Mouse (Mus musculus) midbrain, embryonic 13.5 days (tissue): ENCODE results near the gene Fam50b. TPM values are rescaled to one million over a fixed set of nuclear protein-coding genes. Genes with fewer than 3 reads are reported as not detected.

ENCODE experiments used
- ATAC-seq: fragments of 200-750 bp; cut with Nextera tagmentation; 2 replicates; pipeline ENCODE4 v1.8.0; 2017; ENCODE audit warnings: mild to moderate bottlenecking, moderate TSS enrichment, moderate library complexity
- H3K27ac ChIP-seq: fragments of 300-500 bp; sonication (generic); 2 replicates; pipeline ENCODE4 v1.5.1; 2015; ENCODE audit warnings: inconsistent platforms, mild to moderate bottlenecking, moderate library complexity
- H3K27me3 ChIP-seq: fragments of 300-500 bp; sonication (generic); 2 replicates; pipeline ENCODE4 v1.6.1; 2015; ENCODE audit warnings: mild to moderate bottlenecking, inconsistent platforms
- H3K36me3 ChIP-seq: fragments of 300-500 bp; sonication (generic); 2 replicates; pipeline ENCODE4 v1.6.1; 2015; ENCODE audit warnings: mild to moderate bottlenecking, inconsistent platforms
- H3K4me1 ChIP-seq: fragments of 300-500 bp; sonication (generic); replicated peaks from 2 replicates; pipeline ENCODE4 v1.6.1; 2015; ENCODE audit warnings: inconsistent platforms
- H3K4me2 ChIP-seq: fragments of 300-500 bp; sonication (generic); replicated peaks from 2 replicates; pipeline ENCODE4 v1.6.1; 2015; ENCODE audit warnings: moderate library complexity, mild to moderate bottlenecking, inconsistent platforms
- H3K4me3 ChIP-seq: fragments of 300-500 bp; sonication (generic); replicated peaks from 2 replicates; pipeline ENCODE4 v1.5.1; 2015; ENCODE audit warnings: mild to moderate bottlenecking, inconsistent platforms
- H3K9ac ChIP-seq: fragments of 300-500 bp; sonication (generic); replicated peaks from 2 replicates; pipeline ENCODE4 v1.6.1; 2015; ENCODE audit warnings: mild to moderate bottlenecking, inconsistent platforms
- H3K9me3 ChIP-seq: fragments of 300-500 bp; sonication (generic); 2 replicates; pipeline ENCODE4 v1.6.1; 2016; ENCODE audit warnings: mild to moderate bottlenecking, inconsistent platforms
- WGBS: fragments of 180-500 bp; shearing (Covaris S2); methylation state at CpG from one replicate; pipeline ENCODE4 v1.1.7; 2015; 5-methylcytosine and 5-hydroxymethylcytosine counted together
- polyA plus RNA-seq: library from polyadenylated mRNA; unstranded; fragments of >200 nt; fragmentation: Nextera tagmentation; extraction: Ambion mirVana; gene quantifications from 2 replicates; pipeline ENCODE4 v1.2.1, GENCODE M21; 2015

Gene Fam50b
- polyA plus RNA-seq, 1 experiment from 2014 or later: not detected

DNA sequence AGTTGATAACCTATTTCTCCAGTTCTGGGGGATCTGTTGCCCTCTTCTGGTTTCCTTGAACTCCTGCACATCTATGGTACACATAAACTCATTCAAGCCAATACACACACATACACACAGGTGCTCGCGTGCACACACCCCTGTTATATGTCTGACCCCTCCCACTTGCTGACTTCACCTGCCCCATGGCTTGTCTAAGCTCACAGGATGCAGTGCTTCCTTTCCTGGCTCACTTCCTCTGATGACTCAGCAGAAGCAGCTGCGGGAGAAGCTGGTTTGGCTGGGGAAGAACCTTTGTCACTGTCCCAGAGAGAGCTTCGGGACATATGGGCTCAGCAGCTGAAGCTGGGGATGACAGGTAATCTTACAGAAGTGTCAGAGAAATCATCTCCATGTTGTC is 23.2 kb upstream of the Fam50b start:
- Histone ChIP-seq H3K27me3 (no peaks in the 10 kb centered on the region), H3K4me1 (peaks cover 14% of the 10 kb centered on the region), H3K9ac (no peak overlapping the region), H3K4me2 (no peak overlapping the region), H3K27ac (no peak overlapping the region), H3K4me3 (no peak overlapping the region), H3K9me3 (no peaks in the 10 kb centered on the region), H3K36me3 (no peaks in the 10 kb centered on the region)
- no peak for ATAC-seq
- 93% methylated on average over 4 of the region's 4 CpGs for WGBS

DNA sequence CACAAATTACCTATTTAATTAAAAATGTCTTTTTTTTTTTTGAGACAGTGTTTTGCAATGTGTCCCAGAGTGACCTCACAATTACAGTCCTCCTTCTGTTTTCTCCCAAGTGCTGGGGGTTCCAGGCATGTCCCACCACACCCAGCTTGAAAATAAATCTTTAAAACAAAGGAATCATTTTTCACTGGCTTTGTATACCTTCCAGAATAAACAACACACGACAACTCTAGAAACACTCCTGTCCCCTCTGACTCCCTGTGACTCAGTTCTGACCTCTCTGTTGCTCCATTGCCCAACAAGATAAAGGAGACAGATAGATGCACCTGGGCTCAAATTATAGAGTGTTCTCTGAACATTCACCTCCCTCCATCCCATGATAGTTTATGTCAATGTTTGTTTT is 21.8 kb upstream of the Fam50b start:
- Histone ChIP-seq H3K36me3 (no peaks in the 10 kb centered on the region), H3K4me3 (no peak overlapping the region), H3K27me3 (no peaks in the 10 kb centered on the region), H3K4me2 (no peak overlapping the region), H3K9me3 (no peaks in the 10 kb centered on the region), H3K9ac (no peak overlapping the region), H3K27ac (no peak overlapping the region), H3K4me1 (peaks cover 17% of the 10 kb centered on the region)
- 78% methylated on average over 1 of the region's 1 CpGs for WGBS
- no peak for ATAC-seq

DNA sequence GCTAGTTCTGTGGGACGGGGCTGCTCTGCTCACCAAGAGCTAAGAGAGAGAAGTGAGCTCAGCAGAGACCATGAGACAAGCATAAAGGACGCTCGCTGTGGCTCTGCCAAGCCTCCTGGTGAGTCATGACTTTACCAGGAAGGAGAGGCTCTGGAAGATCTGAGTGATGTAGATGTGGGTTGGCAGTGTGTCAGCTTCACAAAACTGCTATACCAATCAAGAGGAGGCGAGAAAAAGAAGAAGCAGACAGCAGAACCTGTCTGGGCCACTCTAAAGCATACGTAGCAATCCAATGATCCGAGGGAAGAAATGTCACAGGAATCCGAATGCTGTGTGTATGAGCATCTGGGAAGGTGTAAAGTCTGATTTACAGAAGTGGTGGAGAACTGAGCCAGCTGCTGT is 19.2 kb upstream of the Fam50b start:
- H3K27me3 ChIP-seq: no peaks in the 10 kb centered on the region

DNA sequence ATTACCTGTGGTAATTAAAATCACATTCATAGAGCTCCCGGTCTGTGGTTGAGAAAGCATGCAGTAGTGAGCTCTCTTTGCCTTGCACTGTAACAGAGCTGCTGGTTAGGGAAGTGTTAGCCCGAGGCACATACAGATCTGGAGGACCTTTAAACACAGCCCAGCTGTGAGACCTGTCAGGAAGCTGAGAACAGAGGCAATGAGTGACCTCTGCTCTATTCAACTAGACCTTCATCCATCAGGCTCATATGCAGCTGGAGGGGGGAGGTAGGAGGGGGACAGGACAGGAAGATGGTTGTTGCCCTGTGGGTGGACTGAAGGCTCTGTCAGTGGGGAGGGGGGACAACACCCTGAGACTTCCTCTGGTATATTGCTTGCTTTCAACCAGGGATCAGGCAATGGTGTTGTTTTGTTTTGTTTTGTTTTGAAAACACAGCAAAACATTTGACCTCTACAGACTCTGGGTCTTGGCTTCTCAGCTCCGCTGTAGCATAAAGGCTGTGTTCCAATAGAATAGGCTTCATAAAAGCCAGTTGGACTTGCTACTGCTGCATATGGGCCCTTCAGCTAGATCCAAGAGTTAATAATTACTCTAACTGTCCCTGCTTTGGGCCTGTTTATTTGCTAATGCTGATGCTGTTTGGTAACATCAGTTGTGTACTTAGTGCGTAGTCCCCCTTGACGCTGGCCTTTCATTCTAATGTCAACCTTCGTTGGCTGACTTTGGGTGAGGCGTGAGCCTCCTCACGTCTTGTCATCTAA is 9.6 kb upstream of the Fam50b start:
- Histone ChIP-seq H3K4me3 (no peak overlapping the region), H3K27me3 (no peaks in the 10 kb centered on the region), H3K9me3 (no peaks in the 10 kb centered on the region), H3K27ac (no peak overlapping the region), H3K4me1 (peaks cover 8% of the 10 kb centered on the region; the same call in 1 of the 2 replicates), H3K36me3 (no peaks in the 10 kb centered on the region), H3K9ac (no peak overlapping the region), H3K4me2 (no peak overlapping the region)
- 80% methylated on average over 8 of the region's 8 CpGs for WGBS
- ATAC-seq: no peak

More for the DNA sequence above, 19.2 kb upstream of the Fam50b start:
- Histone ChIP-seq H3K27ac (no peak overlapping the region), H3K36me3 (no peaks in the 10 kb centered on the region), H3K4me1 (peaks cover 17% of the 10 kb centered on the region), H3K9ac (no peak overlapping the region), H3K9me3 (no peaks in the 10 kb centered on the region), H3K4me2 (no peak overlapping the region), H3K4me3 (no peak overlapping the region)
- WGBS: 41% methylated on average over 7 of the region's 7 CpGs
- ATAC-seq: 0 out of 2 replicates have a peak, but pooled peaks have one; percentile 14

DNA sequence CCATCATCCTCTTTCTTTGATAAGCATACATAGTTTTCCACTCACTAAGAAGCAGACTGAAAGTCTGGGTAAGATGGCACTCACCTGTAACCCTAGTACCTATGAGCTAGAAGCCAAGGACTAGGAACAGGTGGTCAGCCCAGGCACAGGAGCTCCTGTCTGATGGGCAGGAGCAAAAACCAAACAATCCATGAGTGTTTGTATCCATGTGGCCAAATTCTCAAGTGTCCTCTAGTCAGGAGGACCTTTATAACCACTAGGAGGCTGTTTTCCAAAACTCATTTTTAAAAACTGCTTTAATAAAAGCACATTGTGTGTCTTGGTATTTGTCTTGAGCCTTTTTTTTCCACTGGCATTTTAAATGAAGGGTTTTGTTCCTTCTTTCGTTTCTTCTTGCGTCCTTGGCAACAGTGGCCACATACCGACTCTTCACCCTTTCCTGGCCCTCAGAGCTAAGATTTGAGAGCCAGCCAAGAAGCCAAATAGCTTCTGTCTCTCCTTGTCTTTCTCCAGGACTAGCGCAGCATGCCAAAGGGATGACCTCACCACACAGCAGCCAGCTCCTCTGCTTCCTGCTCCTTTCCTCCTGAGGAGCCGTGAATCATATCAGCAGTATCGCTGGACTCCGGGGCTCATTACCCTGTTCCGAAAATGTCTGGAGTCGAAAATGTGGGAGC is 8.7 kb upstream of the Fam50b start:
- Histone ChIP-seq H3K4me3 (no peak overlapping the region), H3K4me2 (no peak overlapping the region), H3K9me3 (no peaks in the 10 kb centered on the region; the same call in 1 of the 2 replicates), H3K27ac (no peak overlapping the region), H3K9ac (no peak overlapping the region), H3K27me3 (no peaks in the 10 kb centered on the region), H3K4me1 (peaks cover 8% of the 10 kb centered on the region; the same call in 1 of the 2 replicates), H3K36me3 (no peaks in the 10 kb centered on the region)
- 56% methylated on average over 9 of the region's 9 CpGs for WGBS
- peak; percentile 27; the same call in 1 of the 2 replicates for ATAC-seq

DNA sequence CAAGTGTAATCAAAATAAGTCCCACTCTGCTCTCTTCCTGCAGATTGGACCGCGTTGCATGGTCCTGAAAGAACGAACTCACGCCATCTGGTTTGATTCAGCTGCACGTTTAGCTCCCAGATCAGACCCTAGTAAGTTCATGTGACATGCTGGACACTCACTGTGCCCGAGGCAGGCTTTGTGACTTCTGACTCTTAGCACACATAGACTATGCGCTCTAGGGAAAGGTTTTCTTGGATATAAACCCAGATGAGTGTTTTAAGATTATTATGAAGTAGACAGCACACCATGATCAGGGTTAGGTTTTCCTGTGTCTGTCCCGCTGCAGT is 8.2 kb upstream of the Fam50b start:
- peaks cover 8% of the 10 kb centered on the region; the same call in 1 of the 2 replicates for H3K4me1 ChIP-seq
- no peaks in the 10 kb centered on the region; the same call in 1 of the 2 replicates for H3K9me3 ChIP-seq
- no peak overlapping the region for H3K4me2 ChIP-seq
- H3K4me3 ChIP-seq: no peak overlapping the region
- H3K27ac ChIP-seq: no peak overlapping the region
- H3K27me3 ChIP-seq: no peaks in the 10 kb centered on the region
- no peak for ATAC-seq
- 81% methylated on average over 8 of the region's 8 CpGs for WGBS
- H3K36me3 ChIP-seq: no peaks in the 10 kb centered on the region
- no peak overlapping the region for H3K9ac ChIP-seq

DNA sequence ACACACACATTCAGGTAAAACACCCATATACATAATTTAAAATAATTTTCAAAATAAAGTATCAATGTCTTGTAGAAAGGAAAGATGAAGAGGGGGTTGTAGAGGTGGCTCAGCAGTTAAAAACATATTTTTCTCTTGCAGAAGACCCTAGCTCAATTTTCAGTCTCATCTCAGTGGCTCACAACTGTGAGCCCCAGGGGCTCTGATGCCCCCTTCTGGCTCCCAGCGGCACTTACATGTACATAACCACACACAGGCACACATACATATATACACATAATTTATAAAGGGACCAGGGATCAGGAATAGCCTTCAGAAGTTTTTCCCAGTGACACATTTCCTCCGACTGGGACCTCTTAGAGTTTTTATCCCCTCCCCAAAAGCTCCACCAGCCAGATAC is 7.6 kb upstream of the Fam50b start:
- no peak overlapping the region for H3K4me2 ChIP-seq
- H3K36me3 ChIP-seq: no peaks in the 10 kb centered on the region
- no peak overlapping the region for H3K27ac ChIP-seq
- no peaks in the 10 kb centered on the region; the same call in 1 of the 2 replicates for H3K9me3 ChIP-seq
- H3K4me3 ChIP-seq: no peak overlapping the region
- ATAC-seq: no peak
- H3K4me1 ChIP-seq: peaks cover 8% of the 10 kb centered on the region; the same call in 1 of the 2 replicates
- H3K9ac ChIP-seq: no peak overlapping the region
- no peaks in the 10 kb centered on the region for H3K27me3 ChIP-seq
- WGBS: 93% methylated on average over 2 of the region's 2 CpGs

DNA sequence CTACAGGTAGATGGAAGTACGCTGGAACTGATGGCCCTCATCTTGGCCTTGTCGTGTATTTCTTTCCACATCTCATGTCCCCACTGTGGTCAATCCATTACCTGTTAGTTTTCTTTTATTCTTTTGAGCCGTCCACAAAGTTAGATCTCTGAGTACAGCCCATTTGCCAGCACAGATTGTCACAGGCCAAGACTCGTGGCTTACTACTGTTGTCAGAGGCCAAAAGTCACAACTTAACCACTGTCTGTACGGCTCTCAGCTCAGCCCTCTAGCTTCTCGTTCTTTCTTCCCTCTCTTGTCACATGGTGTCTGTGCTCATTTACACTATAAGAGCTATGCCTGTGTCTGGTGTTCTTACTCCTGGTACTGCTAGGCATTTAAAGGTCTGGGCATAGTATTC is 3.1 kb upstream of the Fam50b start:
- Histone ChIP-seq H3K27me3 (no peaks in the 10 kb centered on the region; the same call in 1 of the 2 replicates), H3K9me3 (no peaks in the 10 kb centered on the region; the same call in 1 of the 2 replicates), H3K9ac (no peak overlapping the region), H3K4me2 (no peak overlapping the region), H3K27ac (no peak overlapping the region), H3K4me3 (no peak overlapping the region), H3K36me3 (no peaks in the 10 kb centered on the region), H3K4me1 (no peaks in the 10 kb centered on the region)
- WGBS: 88% methylated on average over 6 of the region's 6 CpGs
- ATAC-seq: no peak

DNA sequence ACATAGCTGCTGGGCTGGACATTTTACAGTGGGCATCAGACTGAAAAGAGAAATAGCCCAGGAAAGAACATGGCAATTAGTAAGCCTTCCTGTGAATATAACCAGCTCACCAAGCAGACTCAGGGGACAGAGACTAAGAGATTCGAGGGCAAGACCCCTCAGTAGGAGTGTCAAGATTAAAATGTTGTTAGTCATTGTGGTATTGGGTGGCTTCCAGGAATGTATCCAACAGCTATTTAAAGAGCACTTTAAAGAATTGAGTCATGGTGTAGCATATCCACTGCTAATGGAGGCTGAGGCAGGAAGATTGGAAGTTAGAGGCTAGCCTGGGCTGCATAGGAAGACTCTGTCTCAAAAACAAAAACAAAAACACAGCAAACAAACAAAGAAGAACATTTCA is 870 bp upstream of the Fam50b start:
- Histone ChIP-seq H3K4me3 (no peak overlapping the region), H3K36me3 (no peaks in the 10 kb centered on the region), H3K9ac (no peak overlapping the region), H3K27ac (no peak overlapping the region), H3K4me2 (no peak overlapping the region), H3K9me3 (no peaks in the 10 kb centered on the region; the same call in 1 of the 2 replicates), H3K27me3 (no peaks in the 10 kb centered on the region; the same call in 1 of the 2 replicates), H3K4me1 (no peaks in the 10 kb centered on the region)
- 80% methylated on average over 1 of the region's 1 CpGs for WGBS
- ATAC-seq: no peak

DNA sequence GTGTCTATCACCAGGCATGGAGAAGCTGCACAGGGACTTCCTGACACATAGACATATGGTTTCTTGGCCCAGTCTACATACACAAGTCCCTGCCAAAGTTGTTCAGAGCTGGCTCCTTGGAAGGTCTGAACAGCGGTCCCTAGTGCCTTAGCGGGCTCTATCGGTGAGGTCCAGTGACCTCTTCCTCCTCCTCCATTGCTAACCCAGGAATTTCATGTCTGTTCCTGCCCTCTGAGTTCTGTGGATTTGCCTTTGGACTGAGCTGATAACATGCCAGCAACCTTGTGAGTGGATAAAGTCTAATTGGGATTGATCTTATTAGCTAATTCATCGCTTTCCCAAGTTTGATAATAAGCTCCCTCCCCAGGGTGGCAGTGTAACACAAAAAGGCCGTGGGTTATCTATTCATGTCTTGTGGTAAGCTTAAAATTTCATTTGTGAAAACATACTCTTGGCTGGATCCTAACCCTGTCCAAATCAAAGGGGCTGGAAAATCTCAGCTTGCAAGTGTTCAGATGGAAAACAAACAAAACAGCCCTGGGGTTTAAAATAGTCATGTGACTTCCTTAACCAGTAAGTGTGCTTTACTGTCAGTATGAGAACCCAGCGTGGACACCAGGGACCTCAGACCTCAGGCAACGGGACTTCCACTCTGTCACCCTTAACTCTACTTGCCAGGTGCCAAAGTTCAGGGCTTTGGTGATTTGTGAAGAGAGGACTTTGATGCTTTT is 3.5 kb downstream of the Fam50b start:
- no peak for ATAC-seq
- Histone ChIP-seq H3K4me1 (no peaks in the 10 kb centered on the region), H3K27me3 (no peaks in the 10 kb centered on the region; the same call in 1 of the 2 replicates), H3K4me3 (no peak overlapping the region), H3K36me3 (no peaks in the 10 kb centered on the region), H3K9ac (no peak overlapping the region), H3K27ac (no peak overlapping the region), H3K4me2 (no peak overlapping the region), H3K9me3 (no peaks in the 10 kb centered on the region)
- WGBS: 64% methylated on average over 7 of the region's 7 CpGs

DNA sequence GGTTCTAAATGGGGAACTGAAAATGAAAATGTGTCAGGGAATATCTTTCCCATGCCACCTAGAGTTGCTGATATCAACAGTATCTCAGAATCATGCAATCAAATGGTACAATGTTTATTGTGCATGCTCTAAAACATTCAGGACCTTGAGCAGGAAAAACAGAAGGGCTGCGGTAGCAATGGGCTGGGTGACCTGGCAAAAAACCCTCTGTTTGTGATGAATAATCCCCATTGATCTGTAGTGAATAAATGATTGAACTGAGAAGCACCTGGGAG is 4.0 kb downstream of the Fam50b start:
- Histone ChIP-seq H3K9ac (no peak overlapping the region), H3K4me2 (no peak overlapping the region), H3K36me3 (no peaks in the 10 kb centered on the region), H3K4me3 (no peak overlapping the region), H3K9me3 (no peaks in the 10 kb centered on the region), H3K27ac (no peak overlapping the region), H3K4me1 (no peaks in the 10 kb centered on the region), H3K27me3 (no peaks in the 10 kb centered on the region; the same call in 1 of the 2 replicates)
- WGBS: 82% methylated on average over 1 of the region's 1 CpGs
- ATAC-seq: no peak

DNA sequence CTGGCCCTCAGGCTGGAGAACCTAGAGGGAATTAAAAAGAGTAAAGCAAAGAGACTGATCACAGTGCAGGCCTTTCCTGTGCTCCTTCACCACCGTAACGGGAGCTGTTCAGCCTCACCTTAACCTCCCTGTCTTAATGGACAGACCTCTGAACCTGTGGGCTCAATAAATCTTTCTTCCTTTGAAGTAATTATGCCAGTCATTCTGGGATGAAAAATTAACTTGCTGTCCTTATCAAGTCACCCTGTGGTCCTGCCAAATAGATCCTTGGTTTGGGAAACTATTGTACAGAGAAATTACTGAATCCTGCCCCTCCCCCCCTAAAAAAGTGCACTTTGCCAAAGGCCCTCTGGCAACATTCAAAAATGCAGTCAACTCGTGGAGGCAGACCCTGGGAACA is 4.4 kb downstream of the Fam50b start:
- no peak for ATAC-seq
- H3K9me3 ChIP-seq: no peaks in the 10 kb centered on the region
- H3K36me3 ChIP-seq: no peaks in the 10 kb centered on the region
- no peaks in the 10 kb centered on the region; the same call in 1 of the 2 replicates for H3K27me3 ChIP-seq
- no peak overlapping the region for H3K27ac ChIP-seq
- H3K9ac ChIP-seq: no peak overlapping the region
- WGBS: 74% methylated on average over 3 of the region's 3 CpGs
- H3K4me1 ChIP-seq: no peaks in the 10 kb centered on the region
- H3K4me2 ChIP-seq: no peak overlapping the region
- H3K4me3 ChIP-seq: no peak overlapping the region
